Mouse (Mus musculus) heart, adult 2 months (tissue): ENCODE measurements around the gene Mrps34.

Source experiments
- CTCF ChIP-seq: fragments of 200-600 bp; IDR thresholded peaks from 2 replicates; pipeline ENCODE4 v1.8.1; 2022; ENCODE audit warnings: antibody characterized with exemption, mild to moderate bottlenecking, moderate library complexity
- EP300 ChIP-seq: fragments of 200-500 bp; IDR thresholded peaks from 2 replicates; pipeline ENCODE4 v1.6.1; 2011; ENCODE audit warnings: low read depth, low read length, control low read depth; ENCODE audit not compliant: insufficient read depth
- POLR2A ChIP-seq: fragments of 200-500 bp; IDR thresholded peaks from 2 replicates; pipeline ENCODE4 v1.6.1; 2011; ENCODE audit warnings: mild to moderate bottlenecking, low read depth, low read length, control low read depth; ENCODE audit not compliant: insufficient read depth

GRCm38 (mm10) chr17:24855838-24856464, 39.0 kb upstream of the Mrps34 start:
- TF ChIP-seq EP300 (no peak), CTCF (no peak), POLR2A (no peak)
